Mouse (Mus musculus): ENCODE results near the gene Tfcp2l1. TPM values are rescaled to one million over a fixed set of nuclear protein-coding genes. Genes with fewer than 3 reads are reported as not detected.
A peak's percentile ranks its signal among the peaks of the same experiment; 100 is the strongest.

Tfcp2l1 gene
- total RNA-seq, 2 experiments from 2014 or later = 0.85 to 1.3 TPM

GRCm38 (mm10) chr1:118645701-118646100 is 18.0 kb downstream of the Tfcp2l1 start:
- no peak for DNase-seq (ENCODE audit: extremely low spot score in 1 of 2, low spot score in 2 of 2)
- intact Hi-C loops (cut with DNase I) = no loop called here

GRCm38 (mm10) chr1:118648015-118648414 is 20.3 kb downstream of the Tfcp2l1 start:
- intact Hi-C loops (cut with DNase I) = no loop called here
- no peak for DNase-seq (ENCODE audit: extremely low spot score in 1 of 2, low spot score in 2 of 2)

GRCm38 (mm10) chr1:118649933-118650770 is 22.4 kb downstream of the Tfcp2l1 start:
- no peak for DNase-seq (ENCODE audit: extremely low spot score in 1 of 2, low spot score in 2 of 2)

GRCm38 (mm10) chr1:118650771-118651080 is 23.0 kb downstream of the Tfcp2l1 start:
- intact Hi-C loops (cut with DNase I) = no loop called here
- no peak for DNase-seq (ENCODE audit: extremely low spot score in 1 of 2, low spot score in 2 of 2)

More at GRCm38 (mm10) chr1:118649933-118650770, 22.4 kb downstream of the Tfcp2l1 start:
- intact Hi-C loops (cut with DNase I) = no loop called here

- intact Hi-C loops (cut with DNase I) = no loop called here
- DNase-seq (ENCODE audit: extremely low spot score in 1 of 2, low spot score in 2 of 2) = no peak
Measured at GRCm38 (mm10) chr1:118658716-118659115, 31.0 kb downstream of the Tfcp2l1 start.

GRCm38 (mm10) chr1:118660880-118661465 is 33.2 kb downstream of the Tfcp2l1 start:
- DNase-seq (ENCODE audit: extremely low spot score in 1 of 2, low spot score in 2 of 2) = no peak
- intact Hi-C loops (cut with DNase I) = no loop called here

- DNase-seq (ENCODE audit: extremely low spot score in 1 of 2, low spot score in 2 of 2) = no peak
- intact Hi-C loops (cut with DNase I) = no loop called here
Measured at GRCm38 (mm10) chr1:118663062-118663461, 35.3 kb downstream of the Tfcp2l1 start.

GRCm38 (mm10) chr1:118667536-118667935 is 39.8 kb downstream of the Tfcp2l1 start:
- no peak for DNase-seq (ENCODE audit: extremely low spot score in 1 of 2, low spot score in 2 of 2)
- intact Hi-C loops (cut with DNase I) = no loop called here

GRCm38 (mm10) chr1:118672196-118672595 is 44.5 kb downstream of the Tfcp2l1 start:
- intact Hi-C loops (cut with DNase I) = no loop called here
- no peak for DNase-seq (ENCODE audit: extremely low spot score in 1 of 2, low spot score in 2 of 2)

- intact Hi-C loops (cut with DNase I) = no loop called here
- DNase-seq (ENCODE audit: extremely low spot score in 1 of 2, low spot score in 2 of 2) = no peak
Measured at GRCm38 (mm10) chr1:118674176-118674575, 46.4 kb downstream of the Tfcp2l1 start.

GRCm38 (mm10) chr1:118681980-118682379 is 54.2 kb downstream of the Tfcp2l1 start:
- DNase-seq (ENCODE audit: extremely low spot score in 1 of 2, low spot score in 2 of 2) = no peak
- intact Hi-C loops (cut with DNase I) = no loop called here

GRCm38 (mm10) chr1:118683686-118684085 is 55.9 kb downstream of the Tfcp2l1 start:
- intact Hi-C loops (cut with DNase I) = no loop called here
- DNase-seq (ENCODE audit: extremely low spot score in 1 of 2, low spot score in 2 of 2) = no peak

GRCm38 (mm10) chr1:118687726-118688125 is 60.0 kb downstream of the Tfcp2l1 start:
- intact Hi-C loops (cut with DNase I) = no loop called here

GRCm38 (mm10) chr1:118689830-118690229 is 62.1 kb downstream of the Tfcp2l1 start:
- intact Hi-C loops (cut with DNase I) = no loop called here

More at GRCm38 (mm10) chr1:118687726-118688125, 60.0 kb downstream of the Tfcp2l1 start:
- DNase-seq (ENCODE audit: extremely low spot score in 1 of 2, low spot score in 2 of 2) = no peak

GRCm38 (mm10) chr1:118694436-118694835 is 66.7 kb downstream of the Tfcp2l1 start:
- intact Hi-C loops (cut with DNase I) = no loop called here

More at GRCm38 (mm10) chr1:118689830-118690229, 62.1 kb downstream of the Tfcp2l1 start:
- no peak for DNase-seq (ENCODE audit: extremely low spot score in 1 of 2, low spot score in 2 of 2)

GRCm38 (mm10) chr1:118697906-118698305 is 70.2 kb downstream of the Tfcp2l1 start:
- intact Hi-C loops (cut with DNase I) = no loop called here
- no peak for DNase-seq (ENCODE audit: extremely low spot score in 1 of 2, low spot score in 2 of 2)

More at GRCm38 (mm10) chr1:118694436-118694835, 66.7 kb downstream of the Tfcp2l1 start:
- DNase-seq (ENCODE audit: extremely low spot score in 1 of 2, low spot score in 2 of 2) = peak in 1 of 2 experiments; percentile 31

- intact Hi-C loops (cut with DNase I) = no loop called here
- no peak for DNase-seq (ENCODE audit: extremely low spot score in 1 of 2, low spot score in 2 of 2)
Measured at GRCm38 (mm10) chr1:118699118-118699890, 71.6 kb downstream of the Tfcp2l1 start.

GRCm38 (mm10) chr1:118699961-118700360 is 72.2 kb downstream of the Tfcp2l1 start:
- no peak for DNase-seq (ENCODE audit: extremely low spot score in 1 of 2, low spot score in 2 of 2)
- intact Hi-C loops (cut with DNase I) = no loop called here

- intact Hi-C loops (cut with DNase I) = no loop called here
Measured at GRCm38 (mm10) chr1:118711606-118712005, 83.9 kb downstream of the Tfcp2l1 start.

More at GRCm38 (mm10) chr1:118711606-118712005, 83.9 kb downstream of the Tfcp2l1 start:
- no peak for DNase-seq (ENCODE audit: extremely low spot score in 1 of 2, low spot score in 2 of 2)
